Mouse (Mus musculus): ENCODE data around the gene Nxph4. TPM values are rescaled to one million over a fixed set of nuclear protein-coding genes. Genes with fewer than 3 reads are reported as not detected.

Gene Nxph4
- polyA plus RNA-seq, 1 experiment from 2014 or later, result 1.9 TPM

DNA sequence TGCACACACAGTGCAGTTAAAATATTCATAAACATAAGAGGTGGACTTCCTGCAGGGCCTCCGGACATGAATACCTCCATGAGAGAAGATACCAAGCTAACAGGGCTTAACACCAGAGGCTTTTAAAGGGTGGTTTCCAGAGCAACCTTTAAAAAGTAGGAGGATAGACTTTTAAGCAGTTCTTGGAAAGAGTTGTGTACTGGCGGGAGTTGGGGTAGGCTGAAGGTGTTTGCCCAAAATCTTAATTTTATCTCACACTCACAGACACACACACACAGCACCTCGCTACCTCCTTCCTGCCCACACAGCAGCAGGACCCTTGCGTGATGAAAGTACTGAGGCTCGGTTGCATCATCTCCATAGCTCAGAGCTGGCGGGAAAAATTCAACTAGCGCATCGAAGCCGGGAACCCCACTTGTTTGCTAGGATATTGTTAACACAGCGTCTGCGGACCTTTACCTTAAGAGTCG is 12.7 kb downstream of the Nxph4 start:
- ATAC-seq (ENCODE audit: borderline replicate concordance, extremely low read depth, low FRiP score, low TSS enrichment), result no peak
- H3K4me3 ChIP-seq, result peak overlapping the region; percentile 66
- WGBS, result 2% methylated on average over 12 of the region's 12 CpGs
- peaks cover 35% of the 10 kb centered on the region for H3K36me3 ChIP-seq
- peak overlapping the region; percentile 24; the same call in 1 of the 2 replicates for H3K27ac ChIP-seq
- H3K27me3 ChIP-seq, result peaks cover 39% of the 10 kb centered on the region
- peak overlapping the region; percentile 62 for H3K9ac ChIP-seq
- H3K4me1 ChIP-seq, result peaks cover 33% of the 10 kb centered on the region
- H3K9me3 ChIP-seq, result no peaks in the 10 kb centered on the region
- H3K4me2 ChIP-seq, result peak overlapping the region; percentile 91

DNA sequence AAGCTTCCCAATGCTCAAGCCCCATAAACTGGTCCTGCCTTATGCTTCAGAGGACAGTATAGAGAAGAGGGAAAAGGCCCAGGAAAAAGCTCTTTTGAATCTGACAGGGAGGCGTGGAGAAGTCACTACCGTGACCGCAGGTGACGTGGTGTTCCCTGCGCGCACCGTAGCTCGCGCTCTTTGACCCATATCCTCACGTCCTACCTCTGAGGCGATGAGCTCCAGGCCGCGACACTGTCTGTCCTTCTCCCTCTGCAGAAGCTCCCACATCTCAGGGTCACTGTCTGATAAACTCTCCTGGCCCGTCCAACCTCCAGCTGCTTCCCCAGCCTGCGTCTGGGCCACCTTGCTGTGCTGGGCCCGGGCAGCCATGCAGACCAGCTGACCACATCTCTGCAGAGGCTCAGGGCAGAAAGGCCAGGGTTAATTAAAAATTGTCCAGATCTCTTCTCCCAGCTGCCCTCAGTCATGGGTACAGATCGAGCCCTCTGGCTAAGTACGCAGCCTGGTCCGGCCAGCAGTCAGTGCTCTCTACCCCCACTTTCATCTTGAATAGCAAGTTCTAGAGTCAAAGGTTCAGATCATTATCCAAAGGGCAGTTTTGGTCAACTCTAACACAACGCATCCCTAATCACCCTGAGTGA is 13.5 kb downstream of the Nxph4 start:
- H3K4me3 ChIP-seq, result peak overlapping the region; percentile 66
- peaks cover 36% of the 10 kb centered on the region for H3K27me3 ChIP-seq
- no peak overlapping the region for H3K9ac ChIP-seq
- 76% methylated on average over 20 of the region's 20 CpGs for WGBS
- no peak overlapping the region for H3K27ac ChIP-seq
- H3K4me1 ChIP-seq, result peaks cover 34% of the 10 kb centered on the region
- no peaks in the 10 kb centered on the region for H3K9me3 ChIP-seq
- peak overlapping the region; percentile 91 for H3K4me2 ChIP-seq
- no peak for ATAC-seq (ENCODE audit: borderline replicate concordance, extremely low read depth, low FRiP score, low TSS enrichment)
- H3K36me3 ChIP-seq, result peaks cover 35% of the 10 kb centered on the region

DNA sequence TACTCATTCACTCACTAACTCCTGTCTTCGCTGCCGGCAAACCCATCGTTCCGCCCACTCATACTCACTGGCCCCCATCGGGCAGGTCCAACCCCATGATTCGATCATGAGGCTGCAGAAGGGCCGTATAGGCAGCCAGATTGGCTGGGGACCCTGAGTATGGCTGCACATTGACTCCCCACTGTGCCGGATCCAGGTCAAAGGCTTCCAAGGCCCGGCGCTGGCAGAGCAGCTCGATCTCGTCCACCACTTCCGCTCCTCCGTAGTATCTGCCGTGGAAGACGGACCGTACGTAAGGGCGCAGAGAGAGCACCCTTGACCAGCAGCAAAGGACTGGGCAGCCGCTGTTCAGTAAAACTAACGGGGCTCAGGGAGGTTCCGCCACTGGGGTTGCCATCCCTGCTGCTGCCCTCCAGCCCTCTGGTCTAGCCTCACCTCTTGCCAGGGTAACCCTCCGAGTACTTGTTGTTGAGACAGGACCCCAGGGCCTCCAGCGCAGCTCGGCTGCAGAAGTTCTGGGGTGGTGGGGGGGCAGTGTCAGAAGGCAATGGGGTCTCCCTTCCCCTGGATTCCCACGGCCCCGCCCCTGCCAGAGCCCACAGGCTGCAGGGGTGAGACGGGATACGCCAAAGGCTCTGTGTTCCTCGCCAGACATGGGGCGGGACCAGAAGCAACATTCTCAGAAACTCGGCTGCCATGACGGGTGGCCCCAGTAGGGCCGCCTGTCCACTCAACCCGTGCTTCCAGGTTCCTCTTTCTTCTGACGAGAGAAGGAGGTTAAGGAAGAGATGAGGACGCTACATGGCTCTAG is 14.3 kb downstream of the Nxph4 start:
- Histone ChIP-seq H3K4me1 (peaks cover 34% of the 10 kb centered on the region), H3K9ac (no peak overlapping the region), H3K9me3 (no peaks in the 10 kb centered on the region), H3K36me3 (peaks cover 35% of the 10 kb centered on the region), H3K27ac (no peak overlapping the region), H3K4me3 (no peak overlapping the region), H3K4me2 (no peak overlapping the region), H3K27me3 (peaks cover 36% of the 10 kb centered on the region)
- WGBS, result 93% methylated on average over 37 of the region's 37 CpGs
- no peak for ATAC-seq (ENCODE audit: borderline replicate concordance, extremely low read depth, low FRiP score, low TSS enrichment)

DNA sequence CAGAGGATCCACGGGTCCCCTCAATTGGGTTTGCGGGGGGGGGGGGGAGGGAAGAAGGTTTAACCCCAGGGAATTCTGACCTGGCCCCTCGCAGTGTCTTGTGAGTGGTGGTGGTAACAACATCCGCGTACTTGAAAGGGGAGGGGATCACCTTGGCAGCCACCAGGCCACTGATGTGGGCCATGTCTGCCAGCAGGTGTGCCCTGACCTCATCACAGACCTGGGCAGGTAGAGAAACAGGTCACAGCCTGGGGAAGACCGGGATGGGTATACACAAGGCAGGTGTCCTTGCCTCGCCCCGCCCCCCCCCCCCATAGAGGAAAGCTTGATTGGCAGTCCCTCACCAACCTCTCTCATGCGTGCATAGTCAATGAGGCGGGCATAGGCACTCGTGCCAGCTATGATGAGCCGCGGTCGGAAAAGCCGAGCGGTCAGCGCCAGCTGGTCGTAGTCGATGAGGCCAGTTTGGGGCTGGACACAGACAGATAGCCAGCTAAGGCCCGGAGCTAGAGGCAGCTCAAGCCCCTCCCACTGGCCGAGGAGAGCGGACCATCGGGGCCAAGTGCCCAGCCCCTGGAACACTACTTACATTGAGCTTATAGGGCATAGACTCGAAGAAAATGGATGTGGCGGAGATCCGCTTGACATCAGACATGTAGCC is 15.2 kb downstream of the Nxph4 start:
- Histone ChIP-seq H3K27ac (no peak overlapping the region), H3K27me3 (peaks cover 36% of the 10 kb centered on the region), H3K4me1 (peaks cover 43% of the 10 kb centered on the region), H3K36me3 (peaks cover 35% of the 10 kb centered on the region), H3K4me3 (no peak overlapping the region), H3K4me2 (no peak overlapping the region), H3K9me3 (no peaks in the 10 kb centered on the region), H3K9ac (no peak overlapping the region)
- 95% methylated on average over 26 of the region's 26 CpGs for WGBS
- ATAC-seq (ENCODE audit: borderline replicate concordance, extremely low read depth, low FRiP score, low TSS enrichment), result no peak

- 90% methylated on average over 22 of the region's 22 CpGs for WGBS
- H3K27me3 ChIP-seq, result peaks cover 36% of the 10 kb centered on the region
- H3K4me2 ChIP-seq, result no peak overlapping the region
- no peak for ATAC-seq (ENCODE audit: borderline replicate concordance, extremely low read depth, low FRiP score, low TSS enrichment)
- peaks cover 56% of the 10 kb centered on the region for H3K4me1 ChIP-seq
- H3K36me3 ChIP-seq, result peaks cover 35% of the 10 kb centered on the region
- H3K9ac ChIP-seq, result no peak overlapping the region
- H3K9me3 ChIP-seq, result no peaks in the 10 kb centered on the region
- no peak overlapping the region for H3K27ac ChIP-seq
- H3K4me3 ChIP-seq, result no peak overlapping the region
Measured at GRCm38 (mm10) chr10:127517941-127518340, 16.4 kb downstream of the Nxph4 start.

GRCm38 (mm10) chr10:127516576-127517260 is 17.6 kb downstream of the Nxph4 start:
- Histone ChIP-seq H3K4me1 (peaks cover 65% of the 10 kb centered on the region), H3K27me3 (peaks cover 43% of the 10 kb centered on the region), H3K4me2 (peak overlapping the region; percentile 51), H3K9ac (peak overlapping the region; percentile 23; the same call in 1 of the 2 replicates), H3K9me3 (no peaks in the 10 kb centered on the region), H3K36me3 (peaks cover 35% of the 10 kb centered on the region), H3K4me3 (peak overlapping the region; percentile 9), H3K27ac (peak overlapping the region; percentile 75)
- ATAC-seq (ENCODE audit: borderline replicate concordance, extremely low read depth, low FRiP score, low TSS enrichment), result peak; percentile 40
- WGBS, result 11% methylated on average over 30 of the region's 30 CpGs

DNA sequence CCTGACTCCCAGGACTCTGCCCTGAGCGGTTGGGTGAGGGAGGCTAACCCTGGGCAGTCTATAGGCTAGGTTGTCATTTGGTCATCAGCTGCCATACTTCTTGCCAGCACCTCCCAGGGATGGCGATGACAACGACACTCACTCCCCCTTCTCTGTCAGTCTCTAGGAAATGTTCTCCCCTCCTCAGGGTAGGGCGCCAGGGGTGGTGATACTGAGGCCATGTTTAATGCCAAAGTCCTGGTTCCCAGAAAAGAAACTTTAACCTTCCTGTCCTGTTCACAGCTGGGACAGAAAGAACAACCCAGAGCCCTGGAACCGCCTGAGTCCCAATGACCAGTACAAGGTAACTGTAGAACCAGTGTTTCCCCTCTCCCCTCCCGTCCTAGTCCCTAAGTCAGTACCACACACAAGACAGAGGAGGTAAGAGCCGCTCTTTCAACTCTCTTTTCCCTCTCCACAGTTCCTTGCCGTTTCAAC is 18.3 kb downstream of the Nxph4 start:
- peaks cover 50% of the 10 kb centered on the region for H3K27me3 ChIP-seq
- H3K4me2 ChIP-seq, result peak overlapping the region; percentile 51
- no peak for ATAC-seq (ENCODE audit: borderline replicate concordance, extremely low read depth, low FRiP score, low TSS enrichment)
- H3K4me1 ChIP-seq, result peaks cover 65% of the 10 kb centered on the region
- peaks cover 35% of the 10 kb centered on the region for H3K36me3 ChIP-seq
- H3K27ac ChIP-seq, result peak overlapping the region; percentile 75
- H3K4me3 ChIP-seq, result peak overlapping the region; percentile 9
- 28% methylated on average over 8 of the region's 8 CpGs for WGBS
- peak overlapping the region; percentile 23; the same call in 1 of the 2 replicates for H3K9ac ChIP-seq
- H3K9me3 ChIP-seq, result no peaks in the 10 kb centered on the region

DNA sequence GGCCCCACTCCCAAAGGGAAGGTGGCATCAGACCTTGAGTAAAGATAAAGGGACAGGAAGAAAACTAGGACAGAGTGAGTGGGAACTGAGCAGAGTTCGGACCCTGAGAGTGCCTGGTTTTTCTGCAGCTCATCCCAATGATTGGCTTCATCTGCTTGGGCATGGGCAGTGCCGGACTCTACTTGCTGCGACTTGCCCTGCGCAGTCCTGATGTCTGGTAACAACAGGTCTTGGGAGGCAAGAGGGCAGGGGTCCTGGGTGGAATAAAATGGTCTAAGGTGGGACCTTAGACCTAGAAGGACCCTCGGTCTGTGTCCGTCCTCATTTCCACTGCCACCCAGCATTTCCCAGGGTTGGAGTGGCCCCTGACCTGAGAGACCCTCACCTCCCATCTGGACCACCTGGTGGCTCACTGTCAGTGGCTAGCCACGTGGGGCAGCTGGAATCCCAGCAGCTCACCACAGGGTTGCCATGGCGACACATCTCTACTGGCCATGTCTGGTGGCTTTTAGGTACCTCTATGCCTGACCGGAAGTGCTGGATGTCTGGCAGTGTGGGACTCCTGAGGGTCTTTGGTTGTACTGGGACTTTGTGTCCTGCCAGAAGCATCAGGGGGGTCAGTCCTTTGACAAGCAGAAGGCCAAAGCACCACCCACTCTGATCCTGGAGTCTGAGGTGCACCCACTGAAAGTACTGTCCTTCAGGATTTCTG is 18.9 kb downstream of the Nxph4 start:
- peaks cover 63% of the 10 kb centered on the region for H3K4me1 ChIP-seq
- H3K4me2 ChIP-seq, result peak overlapping the region; percentile 51
- peaks cover 31% of the 10 kb centered on the region for H3K36me3 ChIP-seq
- 39% methylated on average over 9 of the region's 9 CpGs for WGBS
- H3K9me3 ChIP-seq, result no peaks in the 10 kb centered on the region
- H3K4me3 ChIP-seq, result peak overlapping the region; percentile 27
- no peak for ATAC-seq (ENCODE audit: borderline replicate concordance, extremely low read depth, low FRiP score, low TSS enrichment)
- H3K27me3 ChIP-seq, result peaks cover 56% of the 10 kb centered on the region
- peak overlapping the region; percentile 26; the same call in 1 of the 2 replicates for H3K27ac ChIP-seq
- H3K9ac ChIP-seq, result no peak overlapping the region

DNA sequence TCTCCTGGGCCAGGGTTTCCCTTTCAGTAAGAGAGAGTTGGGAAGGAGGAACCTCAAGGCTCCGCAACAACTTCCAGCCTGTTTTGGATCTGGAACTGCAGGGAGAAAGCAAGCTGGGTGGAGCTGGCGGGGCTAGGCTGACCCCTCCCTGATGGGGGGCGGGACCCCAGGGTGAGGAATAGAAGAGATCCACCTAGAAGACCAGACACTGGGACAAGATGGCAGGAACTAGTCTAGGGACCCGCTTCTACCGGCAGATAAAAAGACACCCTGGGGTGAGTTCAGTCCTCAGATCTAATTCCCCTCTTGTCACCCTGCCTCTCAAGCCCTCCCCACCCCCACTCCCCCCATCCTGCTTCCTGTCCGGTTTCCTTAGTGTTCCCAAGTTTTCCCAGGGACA is 19.6 kb downstream of the Nxph4 start, which contains the start of gene Ndufa4l2:
Ndufa4l2 (plus strand) TSS at position 204 of the 400 bp plus-strand sequence.
- Histone ChIP-seq H3K4me2 (peak within 1 kb of the TSS; percentile 94), H3K27ac (peak within 1 kb of the TSS; percentile 26; the same call in 1 of the 2 replicates), H3K27me3 (peaks cover 62% of the 10 kb centered on the region), H3K9ac (no peak within 1 kb of the TSS), H3K36me3 (peaks cover 24% of the 10 kb centered on the region), H3K4me3 (peak within 1 kb of the TSS; percentile 27), H3K9me3 (no peaks in the 10 kb centered on the region), H3K4me1 (peaks cover 66% of the 10 kb centered on the region)
- no peak for ATAC-seq (ENCODE audit: borderline replicate concordance, extremely low read depth, low FRiP score, low TSS enrichment)
- 22% methylated on average over 6 of the region's 6 CpGs for WGBS

- WGBS, result 21% methylated on average over 13 of the region's 13 CpGs
- H3K27me3 ChIP-seq, result peaks cover 68% of the 10 kb centered on the region
- H3K27ac ChIP-seq, result no peak overlapping the region
Measured at GRCm38 (mm10) chr10:127514111-127514698, 20.2 kb downstream of the Nxph4 start.

More at GRCm38 (mm10) chr10:127514111-127514698, 20.2 kb downstream of the Nxph4 start:
- Histone ChIP-seq H3K4me1 (peaks cover 72% of the 10 kb centered on the region), H3K36me3 (peaks cover 20% of the 10 kb centered on the region), H3K4me3 (0 out of 2 replicates have a peak overlapping the region, but pooled peaks have one; percentile 17), H3K4me2 (peak overlapping the region; percentile 94), H3K9ac (no peak overlapping the region), H3K9me3 (no peaks in the 10 kb centered on the region)
- no peak for ATAC-seq (ENCODE audit: borderline replicate concordance, extremely low read depth, low FRiP score, low TSS enrichment)
